Mouse (Mus musculus): ENCODE measurements around the gene Atp8b2. TPM values are rescaled to one million over a fixed set of nuclear protein-coding genes. Genes with fewer than 3 reads are reported as not detected.

The Atp8b2 gene
- polyA plus RNA-seq, 1 experiment from 2014 or later: 11.2 TPM

DNA sequence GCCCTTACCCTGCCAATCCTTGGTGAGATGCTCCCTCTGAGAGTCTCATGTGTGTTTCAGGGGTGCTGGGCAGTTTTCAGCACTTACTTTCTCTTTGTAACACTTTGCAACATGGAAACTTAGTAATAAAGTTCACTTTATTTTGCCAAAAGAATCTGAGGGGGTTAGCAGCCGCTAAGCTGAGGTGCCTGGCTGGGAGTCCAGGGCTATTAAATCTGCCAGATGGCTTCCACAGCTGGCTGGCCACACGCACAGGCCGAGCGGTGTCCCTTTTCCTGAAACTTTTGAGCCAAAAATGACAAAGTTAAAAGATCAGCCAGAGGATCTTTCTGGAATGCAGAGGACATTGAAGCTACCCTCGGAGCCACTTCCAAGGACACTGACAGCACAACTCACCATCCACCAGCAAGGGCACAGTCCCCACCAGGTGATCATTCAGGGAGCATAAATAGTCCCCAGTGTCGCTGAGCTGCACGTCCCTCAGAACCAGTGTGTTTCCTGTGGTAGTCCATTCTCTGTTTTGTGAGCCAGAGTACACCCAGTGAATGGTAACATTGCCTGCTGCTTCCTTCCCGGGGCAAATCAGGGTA lies 73.4 kb downstream of the Atp8b2 start:
- 68% methylated on average over 8 of the region's 8 CpGs for WGBS (ENCODE audit: insufficient replicate concordance)
- H3K4me1 ChIP-seq (ENCODE audit: control insufficient read depth, insufficient read depth, low read length): no peaks in the 10 kb centered on the region
- no peaks in the 10 kb centered on the region for H3K36me3 ChIP-seq (ENCODE audit: control insufficient read depth, insufficient read depth, low read length)
- no peak overlapping the region for H3K4me2 ChIP-seq
- no peak overlapping the region for H3K4me3 ChIP-seq (ENCODE audit: low read depth, low read length)
- no peak overlapping the region for H3K9ac ChIP-seq (ENCODE audit: low read depth, low read length)
- H3K27me3 ChIP-seq (ENCODE audit: control insufficient read depth, insufficient read depth, low read length): no peaks in the 10 kb centered on the region
- no peak for ATAC-seq (replicated peaks; ENCODE audit: insufficient number of reproducible peaks, low FRiP score, low TSS enrichment)
- no peaks in the 10 kb centered on the region for H3K9me3 ChIP-seq (replicated peaks; ENCODE audit: control insufficient read depth, low read length)
- H3K27ac ChIP-seq (ENCODE audit: low read depth, low read length): no peak overlapping the region

Small RNAs within 50 kb of the gene (microRNA-seq; reads per million reads assigned to microRNA genes)
- gene Mir7669 (ENCODE audit: borderline number of aligned reads): 1.8 reads per million, percentile 23 among the genes with 10 or more reads in this experiment

Other genes with a start within 250 kb of the Atp8b2 start
- 6.6 and 10.9 TPM in 2 replicates for gene Adar, start 248.5 kb downstream of the Atp8b2 start, polyA plus RNA-seq (2014; fragmentation: Nextera tagmentation; extraction: Ambion mirVana)
- 0.24 and 0.27 TPM in 2 replicates for gene Chrnb2, start 198.9 kb downstream of the Atp8b2 start, polyA plus RNA-seq (2014; fragmentation: Nextera tagmentation; extraction: Ambion mirVana)
- 14.4 TPM in 2 replicates for gene Ube2q1, start 189.9 kb downstream of the Atp8b2 start, polyA plus RNA-seq (2014; fragmentation: Nextera tagmentation; extraction: Ambion mirVana)
- gene She, start 132.1 kb downstream of the Atp8b2 start, polyA plus RNA-seq (2014; fragmentation: Nextera tagmentation; extraction: Ambion mirVana): 6.7 and 6.9 TPM in 2 replicates
- 0.08 and 0.23 TPM in 2 replicates for gene Il6ra, start 50.3 kb downstream of the Atp8b2 start, polyA plus RNA-seq (2014; fragmentation: Nextera tagmentation; extraction: Ambion mirVana)
- 91.0 and 101 TPM in 2 replicates for gene Hax1, start 35.3 kb upstream of the Atp8b2 start, polyA plus RNA-seq (2014; fragmentation: Nextera tagmentation; extraction: Ambion mirVana)
- 158 and 165 TPM in 2 replicates for gene 4933434E20Rik, start 88.1 kb upstream of the Atp8b2 start, polyA plus RNA-seq (2014; fragmentation: Nextera tagmentation; extraction: Ambion mirVana)
- 186 and 195 TPM in 2 replicates for gene Ubap2l, start 89.1 kb upstream of the Atp8b2 start, polyA plus RNA-seq (2014; fragmentation: Nextera tagmentation; extraction: Ambion mirVana)
- gene Tpm3, start 109.1 kb upstream of the Atp8b2 start, polyA plus RNA-seq (2014; fragmentation: Nextera tagmentation; extraction: Ambion mirVana): 352 and 354 TPM in 2 replicates
- gene Nup210l, start 140.6 kb upstream of the Atp8b2 start, polyA plus RNA-seq (2014; fragmentation: Nextera tagmentation; extraction: Ambion mirVana): 0.60 and 0.61 TPM in 2 replicates

Measured in heart, embryonic 11.5 days (tissue).